Mouse (Mus musculus) cerebellum, adult 2 months (tissue): ENCODE results near the gene Gm3285.

Experiments used
- CTCF ChIP-seq: fragments of 200-500 bp; IDR thresholded peaks from 2 replicates; pipeline ENCODE4 v1.5.1; 2011; ENCODE audit warnings: low read depth, mild to moderate bottlenecking, control low read depth, low read length, moderate library complexity, borderline replicate concordance; ENCODE audit not compliant: insufficient read depth
- POLR2A ChIP-seq: fragments of 200-500 bp; IDR thresholded peaks from 2 replicates; pipeline ENCODE4 v1.6.1; 2011; ENCODE audit warnings: low read length, control low read depth, borderline replicate concordance; ENCODE audit not compliant: insufficient read depth

DNA sequence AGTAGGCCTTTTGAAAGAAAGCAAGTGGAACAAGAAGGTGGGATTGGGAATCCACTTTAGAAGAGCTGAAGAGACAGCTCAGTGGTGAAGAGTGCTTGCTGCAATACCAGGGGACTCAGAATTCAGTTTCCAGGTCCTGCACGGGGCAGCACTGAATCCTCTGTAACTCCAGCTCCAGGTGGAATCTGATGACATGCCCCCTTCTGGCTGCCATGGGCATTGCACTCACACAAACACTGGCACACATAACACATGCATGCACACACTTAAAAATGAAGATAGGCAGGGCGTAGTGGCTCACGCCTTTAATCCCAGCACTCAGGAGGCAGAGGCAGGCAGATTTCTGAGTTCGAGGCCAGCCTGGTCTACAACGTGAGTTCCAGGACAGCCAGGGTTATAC, 20.8 kb downstream of the Gm3285 start:
- TF ChIP-seq CTCF (peak; percentile 8; the same call in 1 of the 2 replicates), POLR2A (no peak)
